Mouse (Mus musculus): ENCODE measurements around the gene Uba7. TPM values are rescaled to one million over a fixed set of nuclear protein-coding genes. Genes with fewer than 3 reads are reported as not detected.

Gene Uba7
- total and polyA plus RNA-seq, 2 experiments from 2014 or later = 4.0 to 4.8 TPM

DNA sequence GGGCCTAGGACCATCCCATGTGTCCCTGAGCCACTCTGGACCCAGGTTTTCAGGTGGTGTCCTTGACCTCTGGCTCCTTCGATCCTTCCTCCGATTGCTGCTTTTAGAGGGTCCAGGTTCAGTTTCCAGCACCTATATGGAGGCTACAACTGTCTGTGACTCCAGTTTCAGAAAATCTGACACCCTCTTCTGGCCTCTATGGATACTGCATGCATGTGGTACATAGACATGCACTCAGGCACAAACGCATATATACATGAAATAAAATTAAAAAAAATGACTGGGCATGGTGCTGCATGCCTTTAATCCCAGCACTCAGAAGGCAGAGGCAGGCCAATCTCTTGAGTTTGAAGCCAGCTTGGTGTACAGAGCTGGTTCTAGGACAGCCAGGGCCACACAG is 52.6 kb downstream of the Uba7 start:
- H3K27ac ChIP-seq (ENCODE audit: low read depth, low read length) = no peak overlapping the region
- no peak; the same call in 1 of the 2 replicates for TF ChIP-seq CTCF (IDR thresholded peaks at IDR 0.05; ENCODE audit: low read depth)
- H3K27me3 ChIP-seq (ENCODE audit: insufficient read depth, low read length) = no peaks in the 10 kb centered on the region
- peaks cover 33% of the 10 kb centered on the region for H3K36me3 ChIP-seq (ENCODE audit: insufficient read depth)
- no peaks in the 10 kb centered on the region for H3K4me1 ChIP-seq (ENCODE audit: insufficient read depth)
- H3K9ac ChIP-seq = no peak overlapping the region
- ATAC-seq = no peak
- DNase-seq = no peak
- no peak overlapping the region for H3K4me3 ChIP-seq (ENCODE audit: low read depth, low read length)
- H3K9me3 ChIP-seq (ENCODE audit: low read length) = no peaks in the 10 kb centered on the region
- 97% methylated on average over 3 of the region's 3 CpGs for WGBS
- H3K4me2 ChIP-seq (ENCODE audit: low read depth) = no peak overlapping the region

GRCm38 (mm10) chr9:108032126-108032525 is 56.8 kb downstream of the Uba7 start:
- no peaks in the 10 kb centered on the region for H3K4me1 ChIP-seq (ENCODE audit: insufficient read depth)
- no peak overlapping the region for H3K27ac ChIP-seq (ENCODE audit: low read depth, low read length)
- no peak for DNase-seq
- H3K4me2 ChIP-seq (ENCODE audit: low read depth) = no peak overlapping the region
- H3K36me3 ChIP-seq (ENCODE audit: insufficient read depth) = peaks cover 31% of the 10 kb centered on the region
- H3K9me3 ChIP-seq (ENCODE audit: low read length) = no peaks in the 10 kb centered on the region
- H3K9ac ChIP-seq = no peak overlapping the region
- TF ChIP-seq CTCF (IDR thresholded peaks at IDR 0.05; ENCODE audit: low read depth) = no peak
- no peak overlapping the region for H3K4me3 ChIP-seq (ENCODE audit: low read depth, low read length)
- WGBS = 90% methylated on average over 5 of the region's 5 CpGs
- ATAC-seq = no peak
- no peaks in the 10 kb centered on the region for H3K27me3 ChIP-seq (ENCODE audit: insufficient read depth, low read length)

Other genes with a start within 250 kb of the Uba7 start
- gene Rbm5, start 204.5 kb upstream of the Uba7 start, total RNA-seq (2014; rRNA removed) = 173 and 208 TPM in 2 replicates
- gene Rbm5, start 204.5 kb upstream of the Uba7 start, polyA plus RNA-seq (2015; fragmentation: Nextera tagmentation; extraction: Ambion mirVana) = 111 and 152 TPM in 2 replicates
- 77.8 and 78.3 TPM in 2 replicates for gene Rbm6, start 102.3 kb upstream of the Uba7 start, total RNA-seq (2014; rRNA removed)
- gene Rbm6, start 102.3 kb upstream of the Uba7 start, polyA plus RNA-seq (2015; fragmentation: Nextera tagmentation; extraction: Ambion mirVana) = 41.4 and 59.5 TPM in 2 replicates
- 18.9 and 22.2 TPM in 2 replicates for gene Mon1a, start 87.4 kb upstream of the Uba7 start, total RNA-seq (2014; rRNA removed)
- 17.4 and 18.1 TPM in 2 replicates for gene Mon1a, start 87.4 kb upstream of the Uba7 start, polyA plus RNA-seq (2015; fragmentation: Nextera tagmentation; extraction: Ambion mirVana)
- 0.86 and 1.0 TPM in 2 replicates for gene Mst1r, start 68.6 kb upstream of the Uba7 start, total RNA-seq (2014; rRNA removed)
- 0.48 and 1.0 TPM in 2 replicates for gene Mst1r, start 68.6 kb upstream of the Uba7 start, polyA plus RNA-seq (2015; fragmentation: Nextera tagmentation; extraction: Ambion mirVana)
- not detected in 2 replicates for gene Actl11, start 47.0 kb upstream of the Uba7 start, total RNA-seq (2014; rRNA removed)
- gene Actl11, start 47.0 kb upstream of the Uba7 start, polyA plus RNA-seq (2015; fragmentation: Nextera tagmentation; extraction: Ambion mirVana) = not detected in 2 replicates
- gene Camkv, start 39.8 kb upstream of the Uba7 start, total RNA-seq (2014; rRNA removed) = 228 and 329 TPM in 2 replicates
- 194 and 197 TPM in 2 replicates for gene Camkv, start 39.8 kb upstream of the Uba7 start, polyA plus RNA-seq (2015; fragmentation: Nextera tagmentation; extraction: Ambion mirVana)
- 11.0 and 15.7 TPM in 2 replicates for gene Traip, start 25.4 kb upstream of the Uba7 start, total RNA-seq (2014; rRNA removed)
- 11.2 TPM in 2 replicates for gene Traip, start 25.4 kb upstream of the Uba7 start, polyA plus RNA-seq (2015; fragmentation: Nextera tagmentation; extraction: Ambion mirVana)
- gene Gm20661, start 7.6 kb downstream of the Uba7 start, total RNA-seq (2014; rRNA removed) = 0.46 TPM in 1 of 2 replicates, not detected in the other
- gene Gm20661, start 7.6 kb downstream of the Uba7 start, polyA plus RNA-seq (2015; fragmentation: Nextera tagmentation; extraction: Ambion mirVana) = 0.12 and 0.20 TPM in 2 replicates
- 6.3 and 7.8 TPM in 2 replicates for gene Inka1, start 10.4 kb downstream of the Uba7 start, total RNA-seq (2014; rRNA removed)
- 20.3 and 23.0 TPM in 2 replicates for gene Inka1, start 10.4 kb downstream of the Uba7 start, polyA plus RNA-seq (2015; fragmentation: Nextera tagmentation; extraction: Ambion mirVana)
- gene Cdhr4, start 17.0 kb downstream of the Uba7 start, total RNA-seq (2014; rRNA removed) = 3.1 and 4.4 TPM in 2 replicates
- gene Cdhr4, start 17.0 kb downstream of the Uba7 start, polyA plus RNA-seq (2015; fragmentation: Nextera tagmentation; extraction: Ambion mirVana) = 0.38 and 0.69 TPM in 2 replicates
- 4.2 and 7.9 TPM in 2 replicates for gene Gm20662, start 20.8 kb downstream of the Uba7 start, total RNA-seq (2014; rRNA removed)
- not detected in 2 replicates for gene Gm20662, start 20.8 kb downstream of the Uba7 start, polyA plus RNA-seq (2015; fragmentation: Nextera tagmentation; extraction: Ambion mirVana)
- gene Ip6k1, start 27.0 kb downstream of the Uba7 start, total RNA-seq (2014; rRNA removed) = 240 and 251 TPM in 2 replicates
- gene Ip6k1, start 27.0 kb downstream of the Uba7 start, polyA plus RNA-seq (2015; fragmentation: Nextera tagmentation; extraction: Ambion mirVana) = 70.5 and 86.9 TPM in 2 replicates
- 17.5 and 18.6 TPM in 2 replicates for gene Gmppb, start 73.7 kb downstream of the Uba7 start, total RNA-seq (2014; rRNA removed)
- gene Gmppb, start 73.7 kb downstream of the Uba7 start, polyA plus RNA-seq (2015; fragmentation: Nextera tagmentation; extraction: Ambion mirVana) = 15.5 and 16.0 TPM in 2 replicates
- 2.9 and 3.4 TPM in 2 replicates for gene Amigo3, start 77.7 kb downstream of the Uba7 start, total RNA-seq (2014; rRNA removed)
- 1.4 and 1.5 TPM in 2 replicates for gene Amigo3, start 77.7 kb downstream of the Uba7 start, polyA plus RNA-seq (2015; fragmentation: Nextera tagmentation; extraction: Ambion mirVana)
- gene Mst1, start 104.9 kb downstream of the Uba7 start, total RNA-seq (2014; rRNA removed) = 0.10 TPM in 1 of 2 replicates, not detected in the other
- gene Mst1, start 104.9 kb downstream of the Uba7 start, polyA plus RNA-seq (2015; fragmentation: Nextera tagmentation; extraction: Ambion mirVana) = not detected in 2 replicates
- gene Rnf123, start 107.8 kb downstream of the Uba7 start, total RNA-seq (2014; rRNA removed) = 32.0 and 35.8 TPM in 2 replicates
- gene Rnf123, start 107.8 kb downstream of the Uba7 start, polyA plus RNA-seq (2015; fragmentation: Nextera tagmentation; extraction: Ambion mirVana) = 25.4 and 37.0 TPM in 2 replicates
- gene Apeh, start 119.1 kb downstream of the Uba7 start, total RNA-seq (2014; rRNA removed) = 24.5 and 27.9 TPM in 2 replicates
- gene Apeh, start 119.1 kb downstream of the Uba7 start, polyA plus RNA-seq (2015; fragmentation: Nextera tagmentation; extraction: Ambion mirVana) = 28.2 and 30.0 TPM in 2 replicates
- gene Bsn, start 214.9 kb downstream of the Uba7 start, total RNA-seq (2014; rRNA removed) = 27.4 and 34.1 TPM in 2 replicates
- gene Bsn, start 214.9 kb downstream of the Uba7 start, polyA plus RNA-seq (2015; fragmentation: Nextera tagmentation; extraction: Ambion mirVana) = 3.0 and 5.5 TPM in 2 replicates

Measured in forebrain, postnatal 0 days (tissue).